Mouse (Mus musculus): Measurements from ENCODE around the gene Sh2d2a. TPM values are rescaled to one million over a fixed set of nuclear protein-coding genes. Genes with fewer than 3 reads are reported as not detected.

Gene Sh2d2a
- total and polyA plus RNA-seq, 3 experiments, result not detected

DNA sequence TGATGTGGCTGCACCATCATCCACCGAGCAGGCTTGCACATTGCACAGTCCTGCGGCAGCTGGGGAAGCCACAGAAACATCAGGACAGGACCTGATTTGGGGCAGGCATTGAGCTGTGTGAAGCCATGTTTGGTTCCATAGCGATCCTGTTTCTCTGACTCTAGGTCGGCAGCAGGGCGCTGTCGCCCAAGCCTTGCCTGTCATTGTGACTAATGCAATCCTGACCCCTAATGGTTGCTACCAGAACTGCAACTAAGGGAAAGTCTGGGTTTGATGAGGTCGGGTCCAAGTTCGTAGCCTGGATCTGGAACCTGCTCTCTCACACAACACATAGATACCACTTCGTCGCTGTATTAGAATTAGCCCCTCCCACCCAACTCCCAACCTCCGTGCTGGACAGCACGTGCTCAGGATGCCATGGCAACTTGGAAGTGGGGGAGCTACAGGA, 29.9 kb upstream of the Sh2d2a start:
- TF ChIP-seq MAFK (IDR thresholded peaks at IDR 0.05; ENCODE audit: borderline replicate concordance, low read depth, low read length) (no peak), CTCF (IDR thresholded peaks at IDR 0.05 in 2 of 3, conservative IDR thresholded peaks at IDR 0.05 in 1 of 3; ENCODE audit: control insufficient read depth in 1 of 3, insufficient read depth in 1 of 3, low read depth in 2 of 3, low read length in 3 of 3, poor library complexity in 1 of 3, severe bottlenecking in 1 of 3) (peak; percentile 75 to 98 (median 95)), SIN3A (IDR thresholded peaks at IDR 0.05; ENCODE audit: low read length) (peak; percentile 52; the same call in 1 of the 2 replicates), BHLHE40 (IDR thresholded peaks at IDR 0.05; ENCODE audit: borderline replicate concordance, low read depth, low read length) (peak; percentile 59; the same call in 1 of the 2 replicates), CHD1 (IDR thresholded peaks at IDR 0.05; ENCODE audit: low read depth, low read length) (no peak), POLR2A (IDR thresholded peaks at IDR 0.05; ENCODE audit: control insufficient read depth in 1 of 2, insufficient read depth in 1 of 2, low read depth in 1 of 2, low read length in 2 of 2, poor library complexity in 1 of 2) (no peak), JUND (IDR thresholded peaks at IDR 0.05; ENCODE audit: low read depth, low read length) (no peak), MAX (IDR thresholded peaks at IDR 0.05; ENCODE audit: low read length) (0 out of 2 replicates have a peak, but pooled peaks have one; percentile 33), RAD21 (IDR thresholded peaks at IDR 0.05; ENCODE audit: low read depth, low read length) (peak; percentile 80), TCF12 (IDR thresholded peaks at IDR 0.05; ENCODE audit: low read depth, low read length) (no peak), ZMIZ1 (IDR thresholded peaks at IDR 0.05; ENCODE audit: low read depth, low read length) (no peak), USF1 (IDR thresholded peaks at IDR 0.05; ENCODE audit: low read depth, low read length) (peak; percentile 30; the same call in 1 of the 2 replicates), ZKSCAN1 (IDR thresholded peaks at IDR 0.05; ENCODE audit: low read depth, low read length) (no peak), ETS1 (IDR thresholded peaks at IDR 0.05; ENCODE audit: low read depth, low read length) (no peak), POLR2AphosphoS5 (IDR thresholded peaks at IDR 0.05; ENCODE audit: borderline replicate concordance, low read depth, low read length) (no peak), GABPA (IDR thresholded peaks at IDR 0.05; ENCODE audit: low read depth, low read length) (no peak), SMC3 (IDR thresholded peaks at IDR 0.05; ENCODE audit: low read depth, low read length) (peak; percentile 77), NRF1 (IDR thresholded peaks at IDR 0.05; ENCODE audit: insufficient read depth, low read depth, low read length, poor library complexity, severe bottlenecking) (no peak), USF2 (IDR thresholded peaks at IDR 0.05; ENCODE audit: borderline replicate concordance in 1 of 2, insufficient read depth in 1 of 2, low read depth in 1 of 2, low read length in 2 of 2) (no peak), MXI1 (IDR thresholded peaks at IDR 0.05; ENCODE audit: low read depth, low read length) (no peak), MAZ (IDR thresholded peaks at IDR 0.05; ENCODE audit: low read depth, low read length) (0 out of 2 replicates have a peak, but pooled peaks have one; percentile 48), TBP (IDR thresholded peaks at IDR 0.05; ENCODE audit: low read depth, low read length) (no peak), ZC3H11A (IDR thresholded peaks at IDR 0.05; ENCODE audit: low read depth, low read length) (peak; percentile 72), KAT2A (conservative IDR thresholded peaks at IDR 0.05; ENCODE audit: low read depth, low read length) (no peak)
- H3K9me3 ChIP-seq (replicated peaks; ENCODE audit: insufficient read depth, low read length), result no peaks in the 10 kb centered on the region
- H3K27ac ChIP-seq (ENCODE audit: control insufficient read depth, low read depth, low read length), result no peak overlapping the region
- peaks cover 0 to 3% of the 10 kb centered on the region in 2 experiments; a peak in 2 of 4 replicates for H3K4me1 ChIP-seq (ENCODE audit: control insufficient read depth in 1 of 2, insufficient read depth in 2 of 2, low read length in 2 of 2)
- H3K27me3 ChIP-seq (ENCODE audit: control insufficient read depth in 1 of 2, insufficient read depth in 2 of 2, low read length in 2 of 2), result peaks cover 4% of the 10 kb centered on the region in 2 experiments; a peak in 3 of 4 replicates
- H3K4me3 ChIP-seq (ENCODE audit: control insufficient read depth in 1 of 2, insufficient read depth in 1 of 2, low read depth in 2 of 2, low read length in 2 of 2), result peak overlapping the region; percentile 26 to 31; a peak in 2 of 4 replicates
- DNase-seq (ENCODE audit: low read depth, low spot score), result peak; percentile 88
- H3K36me3 ChIP-seq (ENCODE audit: control insufficient read depth in 1 of 2, insufficient read depth in 2 of 2, low read length in 2 of 2), result peaks cover 0 to 4% of the 10 kb centered on the region in 2 experiments; a peak in 1 of 4 replicates
- no peak overlapping the region for H3K9ac ChIP-seq (ENCODE audit: control insufficient read depth, low read depth, low read length, poor library complexity, severe bottlenecking)
- no peaks in the 10 kb centered on the region for H3K79me2 ChIP-seq (ENCODE audit: control insufficient read depth, insufficient read depth, low read length, poor library complexity)

All from MEL (cell line).